Mouse (Mus musculus) central nervous system, embryonic 11.5 days (tissue): ENCODE results near the gene March11. TPM values are rescaled to one million over a fixed set of nuclear protein-coding genes. Genes with fewer than 3 reads are reported as not detected.

ENCODE experiments used
- polyA plus RNA-seq: library from polyadenylated mRNA; depleted of rRNA; stranded (reverse); fragments of >200 nt; gene quantifications from 2 replicates; pipeline ENCODE4 v1.2.3, GENCODE M21; 2012; rRNA removed

The March11 gene
- 1.9 and 3.5 TPM in 2 replicates for polyA plus RNA-seq

GRCm38 (mm10) chr15:26308629-26309230 is at the start of gene March11:
Gene March11, plus strand, starts transcription at chr15:26309048.

